Mouse (Mus musculus) testis, postnatal 14 days (tissue): Measurements from ENCODE around the gene Rmi1.
"Not testable (repeated sequence)": the region's sequence is repeated elsewhere in the genome, so short reads cannot be mapped to it uniquely, and the experiment has no call there.

ENCODE experiments used
- DNase-seq: peaks from one replicate; pipeline ENCODE4 v3.0.0; 2021; ENCODE audit warnings: low spot score

Rmi1 gene

GRCm38 (mm10) chr13:58401135-58402002, 679 bp upstream of the Rmi1 start:
- DNase-seq = peak; percentile 83

- DNase-seq = no peak
These were observed 679 bp downstream of the Rmi1 start for GRCm38 (mm10) chr13:58402744-58403110.

GRCm38 (mm10) chr13:58403243-58403642, 1.2 kb downstream of the Rmi1 start, which contains the start of gene Hnrnpk:
Gene Hnrnpk, minus strand, starts transcription at chr13:58403343.
- DNase-seq = not testable (repeated sequence)

- no peak for DNase-seq
These were observed 9.0 kb downstream of the Rmi1 start for GRCm38 (mm10) chr13:58411073-58411472.

GRCm38 (mm10) chr13:58415374-58415773, 13.3 kb downstream of the Rmi1 start:
- DNase-seq = no peak

GRCm38 (mm10) chr13:58415838-58416237, 13.8 kb downstream of the Rmi1 start:
- no peak for DNase-seq

- DNase-seq = no peak
These were observed 16.6 kb downstream of the Rmi1 start for GRCm38 (mm10) chr13:58418656-58419055.

- no peak for DNase-seq
These were observed 17.2 kb downstream of the Rmi1 start for GRCm38 (mm10) chr13:58419266-58419665.

- no peak for DNase-seq
These were observed 19.0 kb downstream of the Rmi1 start for GRCm38 (mm10) chr13:58421026-58421425.

- no peak for DNase-seq
These were observed 20.2 kb downstream of the Rmi1 start for GRCm38 (mm10) chr13:58422242-58422641.

GRCm38 (mm10) chr13:58423061-58423660, 21.1 kb downstream of the Rmi1 start:
- DNase-seq = no peak

GRCm38 (mm10) chr13:58439716-58440115, 37.7 kb downstream of the Rmi1 start:
- no peak for DNase-seq

- no peak for DNase-seq
These were observed 41.3 kb downstream of the Rmi1 start for GRCm38 (mm10) chr13:58443326-58443725.

GRCm38 (mm10) chr13:58443787-58444186, 41.7 kb downstream of the Rmi1 start:
- DNase-seq = no peak

- no peak for DNase-seq
These were observed 44.5 kb downstream of the Rmi1 start for GRCm38 (mm10) chr13:58446541-58446940.

GRCm38 (mm10) chr13:58450459-58451182, 48.6 kb downstream of the Rmi1 start:
- no peak for DNase-seq

- DNase-seq = no peak
These were observed 50.2 kb downstream of the Rmi1 start for GRCm38 (mm10) chr13:58452246-58452645.

- DNase-seq = peak; percentile 35
These were observed 50.8 kb downstream of the Rmi1 start for GRCm38 (mm10) chr13:58452651-58453413.

- DNase-seq = no peak
These were observed 51.5 kb downstream of the Rmi1 start for GRCm38 (mm10) chr13:58453541-58453940.

- DNase-seq = no peak
These were observed 54.5 kb downstream of the Rmi1 start for GRCm38 (mm10) chr13:58456547-58456946.

GRCm38 (mm10) chr13:58458811-58459210, 56.8 kb downstream of the Rmi1 start:
- DNase-seq = not testable (repeated sequence)
